Mouse (Mus musculus) CH12.LX (cell line): Measurements from ENCODE around the gene Alkal2. TPM values are rescaled to one million over a fixed set of nuclear protein-coding genes. Genes with fewer than 3 reads are reported as not detected.

ENCODE experiments used
- DNase-seq: peaks from one replicate; pipeline ENCODE4 v3.0.0-alpha.2; 2013; ENCODE audit errors: extremely low read depth
- H3K27ac ChIP-seq: 2 replicates; pipeline ENCODE4 v1.5.1; 2012; ENCODE audit warnings: low read depth, mild to moderate bottlenecking, control low read depth, moderate library complexity; ENCODE audit not compliant: insufficient read depth
- H3K27me3 ChIP-seq: replicated peaks from 2 replicates; pipeline ENCODE3; 2012; ENCODE audit warnings: inconsistent platforms
- H3K36me3 ChIP-seq, 2 experiments: replicated peaks in 1 of 2; 2 replicates each; pipeline versions ENCODE3 to v1.6.1; 2012; ENCODE audit warnings: inconsistent platforms in 1 of 2, low read length in 1 of 2, mild to moderate bottlenecking in 1 of 2, mixed read lengths in 1 of 2, moderate library complexity in 1 of 2; ENCODE audit not compliant: control insufficient read depth in 1 of 2, insufficient read depth in 1 of 2
- H3K4me1 ChIP-seq, 2 experiments: 2 replicates each; pipeline ENCODE4 v1.6.1; 2012; ENCODE audit warnings: inconsistent platforms in 1 of 2, moderate library complexity in 1 of 2; ENCODE audit not compliant: insufficient read depth in 2 of 2, control insufficient read depth in 1 of 2
- H3K4me2 ChIP-seq: 2 replicates; pipeline ENCODE4 v1.6.1; 2012; ENCODE audit warnings: low read depth, mild to moderate bottlenecking, control low read depth; ENCODE audit not compliant: poor library complexity, insufficient read depth, severe bottlenecking
- H3K4me3 ChIP-seq, 3 experiments: fragments of 150-350 bp in 1 of 3; sonication (generic) in 1 of 3; replicated peaks in 1 of 3; 2 replicates each; pipeline versions ENCODE3 to v1.5.1; 2011 to 2012; ENCODE audit warnings: low read depth in 2 of 3, low read length in 2 of 3, mild to moderate bottlenecking in 2 of 3, moderate library complexity in 2 of 3, control low read depth in 1 of 3, improper control_type of control experiment in 1 of 3, inconsistent platforms in 1 of 3, mixed read lengths in 1 of 3; ENCODE audit not compliant: poor library complexity in 1 of 3
- H3K79me2 ChIP-seq: replicated peaks from 2 replicates; pipeline ENCODE4 v1.6.1; 2012; ENCODE audit warnings: mild to moderate bottlenecking, moderate library complexity; ENCODE audit not compliant: control insufficient read depth, poor library complexity, insufficient read depth, severe bottlenecking; ENCODE audit errors: extremely low read depth
- H3K9ac ChIP-seq: 2 replicates; pipeline ENCODE4 v1.6.1; 2012; ENCODE audit warnings: low read depth, mild to moderate bottlenecking, control low read depth, moderate library complexity; ENCODE audit not compliant: insufficient read depth
- H3K9me3 ChIP-seq: replicated peaks from 2 replicates; pipeline ENCODE3; 2012; ENCODE audit warnings: low read length, inconsistent platforms, mixed read lengths
- CHD2 ChIP-seq: IDR thresholded peaks from 2 replicates; pipeline ENCODE4 v1.6.1; 2011; ENCODE audit warnings: low read length, improper control_type of control experiment
- CTCF ChIP-seq, 2 experiments: IDR thresholded peaks in 1 of 2; conservative IDR thresholded peaks in 1 of 2; 2 replicates each; pipeline ENCODE4 v1.5.1; 2011 to 2012; ENCODE audit warnings: low read depth in 2 of 2, low read length in 2 of 2, improper control_type of control experiment in 1 of 2, inconsistent platforms in 1 of 2, mild to moderate bottlenecking in 1 of 2, moderate library complexity in 1 of 2
- ETS1 ChIP-seq: conservative IDR thresholded peaks from 2 replicates; pipeline ENCODE4 v1.6.1; 2012; ENCODE audit warnings: low read depth, mild to moderate bottlenecking, inconsistent platforms, low read length, improper control_type of control experiment, moderate library complexity
- HCFC1 ChIP-seq: IDR thresholded peaks from 2 replicates; pipeline ENCODE4 v1.6.1; 2012; ENCODE audit warnings: low read depth, mild to moderate bottlenecking, inconsistent platforms, low read length, improper control_type of control experiment
- IRF4 ChIP-seq: IDR thresholded peaks from 2 replicates; pipeline ENCODE4 v1.6.1; 2014; ENCODE audit warnings: low read depth, mild to moderate bottlenecking, inconsistent platforms, low read length, improper control_type of control experiment
- JUND ChIP-seq: conservative IDR thresholded peaks from 2 replicates; pipeline ENCODE4 v1.6.1; 2011; ENCODE audit warnings: low read depth, low read length, improper control_type of control experiment
- KAT2A ChIP-seq: IDR thresholded peaks from 2 replicates; pipeline ENCODE4 v1.6.1; 2012; ENCODE audit warnings: low read length, improper control_type of control experiment, inconsistent platforms; ENCODE audit not compliant: insufficient replicate concordance
- MAFK ChIP-seq: IDR thresholded peaks from 2 replicates; pipeline ENCODE4 v1.6.1; 2011; ENCODE audit warnings: low read length, improper control_type of control experiment; ENCODE audit not compliant: insufficient replicate concordance
- MAX ChIP-seq: IDR thresholded peaks from 2 replicates; pipeline ENCODE4 v1.6.1; 2011; ENCODE audit warnings: low read length, improper control_type of control experiment
- MAZ ChIP-seq: IDR thresholded peaks from 2 replicates; pipeline ENCODE4 v1.6.1; 2012; ENCODE audit warnings: low read depth, mild to moderate bottlenecking, inconsistent platforms, low read length, improper control_type of control experiment, moderate library complexity
- NRF1 ChIP-seq: IDR thresholded peaks from 2 replicates; pipeline ENCODE4 v1.6.1; 2014; ENCODE audit warnings: low read depth, mild to moderate bottlenecking, inconsistent platforms, low read length, improper control_type of control experiment, moderate library complexity
- PAX5 ChIP-seq: IDR thresholded peaks from 2 replicates; pipeline ENCODE4 v1.6.1; 2012; ENCODE audit warnings: low read length, inconsistent platforms, mixed read lengths
- POLR2A ChIP-seq: IDR thresholded peaks from 2 replicates; pipeline ENCODE4 v1.6.1; 2011; ENCODE audit warnings: low read depth, mild to moderate bottlenecking, improper control_type of control experiment, low read length
- RAD21 ChIP-seq: IDR thresholded peaks from 2 replicates; pipeline ENCODE4 v1.6.1; 2011; ENCODE audit warnings: low read depth, mild to moderate bottlenecking, low read length, improper control_type of control experiment, moderate library complexity
- SMC3 ChIP-seq: IDR thresholded peaks from 2 replicates; pipeline ENCODE4 v1.6.1; 2011; ENCODE audit warnings: low read depth, low read length, improper control_type of control experiment
- TBP ChIP-seq: conservative IDR thresholded peaks from 2 replicates; pipeline ENCODE4 v1.6.1; 2011; ENCODE audit warnings: low read depth, low read length, improper control_type of control experiment
- UBTF ChIP-seq: IDR thresholded peaks from 2 replicates; pipeline ENCODE4 v1.6.1; 2012; ENCODE audit warnings: low read depth, mild to moderate bottlenecking, inconsistent platforms, low read length, improper control_type of control experiment, moderate library complexity
- USF2 ChIP-seq: conservative IDR thresholded peaks from 2 replicates; pipeline ENCODE4 v1.6.1; 2011; ENCODE audit warnings: low read depth, low read length, improper control_type of control experiment
- ZC3H11A ChIP-seq: IDR thresholded peaks from 2 replicates; pipeline ENCODE4 v1.6.1; 2012; ENCODE audit warnings: low read depth, mild to moderate bottlenecking, inconsistent platforms, low read length, improper control_type of control experiment
- ZMIZ1 ChIP-seq: IDR thresholded peaks from 2 replicates; pipeline ENCODE4 v1.6.1; 2012; ENCODE audit warnings: low read depth, mild to moderate bottlenecking, inconsistent platforms, low read length, improper control_type of control experiment
- dilution Hi-C: fragments of 300-500 bp; cut with MboI; formaldehyde crosslinking; loops from 2 replicates; pipeline ENCODE4 v1.14.3; 2020; ENCODE audit warnings: low sequenced_read_pairs; ENCODE audit not compliant: extremely low pct_unique_long_range_greater_than_20kb, extremely low pct_ligation_motif_present
- in situ Hi-C: fragments of 300-500 bp; cut with MboI; formaldehyde crosslinking; loops from 3 replicates; pipeline ENCODE4 v1.14.3; 2019; ENCODE audit warnings: low sequenced_read_pairs, low pct_ligation_motif_present, low pct_unique_long_range_greater_than_20kb, mixed read lengths
- polyA plus RNA-seq: library from polyadenylated mRNA; unstranded; fragments of >175 nt; gene quantifications from 2 replicates; pipeline ENCODE4 v1.2.1, GENCODE M21; 2012; ENCODE audit warnings: low read depth; ENCODE audit not compliant: insufficient read length
- total RNA-seq, 2 experiments: library from RNA; depleted of rRNA; stranded (reverse); fragments of 300-350 nt in 1 of 2; fragments of >200 nt in 1 of 2; gene quantifications; 2 replicates each; pipeline ENCODE4 v1.2.3; 2012 to 2014

Gene Alkal2
- total and polyA plus RNA-seq, 3 experiments, result not detected

GRCm38 (mm10) chr12:30865781-30866180 lies 18.3 kb upstream of the Alkal2 start:
- 0 out of 4 replicates have a peak, but pooled peaks cover 0 to 4% of the 10 kb centered on the region in 2 experiments for H3K4me1 ChIP-seq
- no peak for TF ChIP-seq KAT2A
- no peak for TF ChIP-seq ZC3H11A
- TF ChIP-seq MAX, result no peak
- TF ChIP-seq POLR2A, result no peak
- no peak for TF ChIP-seq ETS1
- TF ChIP-seq UBTF, result no peak
- TF ChIP-seq ZMIZ1, result no peak
- TF ChIP-seq PAX5, result no peak
- TF ChIP-seq JUND, result no peak
- no peak for TF ChIP-seq MAZ
- TF ChIP-seq TBP, result no peak
- TF ChIP-seq SMC3, result no peak
- no peak for TF ChIP-seq IRF4
- TF ChIP-seq HCFC1, result no peak
- no peak for TF ChIP-seq CTCF (conservative IDR thresholded peaks at IDR 0.05 in 1 of 2, IDR thresholded peaks at IDR 0.05 in 1 of 2; ENCODE audit: low read depth in 2 of 2, low read length in 2 of 2)
- TF ChIP-seq USF2, result no peak
- TF ChIP-seq CHD2, result no peak
- TF ChIP-seq NRF1, result no peak
- no peak for TF ChIP-seq RAD21
- no peak for TF ChIP-seq MAFK
- H3K9me3 ChIP-seq, result no peaks in the 10 kb centered on the region
- no peaks in the 10 kb centered on the region for H3K27me3 ChIP-seq
- dilution Hi-C loops, result no loop called here
- no peaks in the 10 kb centered on the region for H3K36me3 ChIP-seq
- no peak overlapping the region for H3K4me3 ChIP-seq
- H3K4me2 ChIP-seq, result no peak overlapping the region
- H3K9ac ChIP-seq, result no peak overlapping the region
- DNase-seq, result no peak
- no peak overlapping the region for H3K27ac ChIP-seq
- in situ Hi-C loops, result no loop called here
- no peaks in the 10 kb centered on the region for H3K79me2 ChIP-seq

DNA sequence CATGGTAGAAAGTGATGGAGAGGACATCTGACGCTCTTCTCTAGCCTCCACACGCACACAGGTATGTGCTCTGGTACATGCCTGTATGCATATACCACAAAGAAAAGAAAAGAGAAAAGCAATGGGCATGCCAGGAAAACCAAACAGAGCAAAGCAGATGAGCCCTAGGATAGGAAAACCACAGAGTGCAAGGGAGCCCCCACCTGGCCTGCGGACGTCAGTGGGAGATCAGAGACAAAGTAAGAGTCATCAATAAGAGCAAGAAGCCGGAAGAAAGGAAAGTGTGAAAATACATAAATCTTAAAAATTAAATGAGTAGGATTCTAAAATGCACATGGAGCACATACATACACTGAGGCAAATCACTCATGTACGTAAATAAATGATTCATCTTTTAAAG lies 4.7 kb upstream of the Alkal2 start:
- in situ Hi-C loops, result no loop called here
- TF ChIP-seq SMC3, result peak; percentile 52
- no peak for TF ChIP-seq KAT2A
- no peak for TF ChIP-seq IRF4
- peak; percentile 45 for TF ChIP-seq RAD21
- TF ChIP-seq CTCF (conservative IDR thresholded peaks at IDR 0.05 in 1 of 2, IDR thresholded peaks at IDR 0.05 in 1 of 2; ENCODE audit: low read depth in 2 of 2, low read length in 2 of 2), result peak in 1 of 2 experiments; percentile 56; a peak in 2 of 4 replicates
- TF ChIP-seq, all 38 proteins: peak for 3
- H3K4me3 ChIP-seq, result no peak overlapping the region
- DNase-seq, result no peak
- no peaks in the 10 kb centered on the region for H3K27me3 ChIP-seq
- no peaks in the 10 kb centered on the region for H3K9me3 ChIP-seq
- H3K79me2 ChIP-seq, result no peaks in the 10 kb centered on the region
- dilution Hi-C loops, result no loop called here
- no peaks in the 10 kb centered on the region for H3K4me1 ChIP-seq
- H3K9ac ChIP-seq, result no peak overlapping the region
- H3K27ac ChIP-seq, result no peak overlapping the region
- H3K36me3 ChIP-seq, result no peaks in the 10 kb centered on the region
- no peak overlapping the region for H3K4me2 ChIP-seq
